Mouse (Mus musculus) stomach, embryonic 16.5 days (tissue): ENCODE measurements at regions not wholly inside any gene's neighbourhood (a gene's known extent, or its start where the extent isn't known, plus 50 kb on each side); places are given as distances from the start of the nearest gene placed in this dataset.
"Not testable (repeated sequence)": the region's sequence is repeated elsewhere in the genome, so short reads cannot be mapped to it uniquely, and the experiment has no call there.

ENCODE experiments used
- ATAC-seq: fragments of 200-750 bp; cut with Nextera tagmentation; 2 replicates; pipeline ENCODE4 v1.8.0; 2017; ENCODE audit warnings: moderate number of reproducible peaks, moderate TSS enrichment; ENCODE audit not compliant: insufficient read depth, low FRiP score
- H3K27ac ChIP-seq: fragments of 300-500 bp; sonication (generic); 2 replicates; pipeline ENCODE4 v1.5.1; 2014; ENCODE audit warnings: low read length
- H3K27me3 ChIP-seq: fragments of 300-500 bp; sonication (generic); 2 replicates; pipeline ENCODE4 v1.6.1; 2014; ENCODE audit warnings: low read length, control low read depth, mixed read lengths; ENCODE audit not compliant: control insufficient read depth, insufficient read depth
- H3K36me3 ChIP-seq: fragments of 300-500 bp; sonication (generic); 2 replicates; pipeline ENCODE4 v1.6.1; 2014; ENCODE audit warnings: low read length; ENCODE audit not compliant: control insufficient read depth, insufficient read depth
- H3K4me1 ChIP-seq: fragments of 300-500 bp; sonication (generic); 2 replicates; pipeline ENCODE4 v1.6.1; 2014; ENCODE audit warnings: low read length, control low read depth, mixed read lengths; ENCODE audit not compliant: control insufficient read depth, insufficient read depth
- H3K4me2 ChIP-seq: fragments of 300-500 bp; sonication (generic); 2 replicates; pipeline ENCODE4 v1.6.1; 2014; ENCODE audit warnings: low read depth, low read length, mixed read lengths
- H3K4me3 ChIP-seq: fragments of 300-500 bp; sonication (generic); replicated peaks from 2 replicates; pipeline ENCODE4 v1.5.1; 2014; ENCODE audit warnings: mild to moderate bottlenecking, low read length
- H3K9ac ChIP-seq: fragments of 300-500 bp; sonication (generic); 2 replicates; pipeline ENCODE4 v1.6.1; 2014; ENCODE audit warnings: low read length
- H3K9me3 ChIP-seq: fragments of 300-500 bp; sonication (generic); replicated peaks from 2 replicates; pipeline ENCODE4 v1.6.1; 2016; ENCODE audit warnings: low read length, control low read depth; ENCODE audit not compliant: control insufficient read depth
- WGBS: fragments of 180-500 bp; shearing (Covaris S2); extraction: QIAGEN DNeasy Blood & Tissue Kit; methylation state at CpG from one replicate; pipeline ENCODE4 v1.1.7; 2014; 5-methylcytosine and 5-hydroxymethylcytosine counted together

DNA sequence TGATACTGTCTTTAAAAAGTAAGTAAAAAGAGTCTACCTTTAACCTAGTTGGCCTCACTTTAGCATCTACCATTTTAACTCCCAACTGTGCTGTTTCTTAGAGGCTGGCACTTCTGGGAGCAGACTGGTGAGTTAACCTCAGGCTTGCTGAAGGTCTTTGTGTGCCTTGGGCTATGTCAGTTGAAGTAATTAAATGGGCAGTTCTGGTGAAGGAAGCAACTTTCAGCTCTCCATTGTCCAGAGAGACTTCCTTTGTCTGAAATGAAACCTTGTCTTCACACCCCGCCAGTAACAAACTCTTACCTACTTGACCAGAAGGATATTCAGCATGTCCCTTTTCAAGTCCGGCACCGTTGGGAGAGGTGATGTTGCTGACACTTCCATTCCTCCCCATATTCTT lies 55.5 kb downstream of the Zfp281 start:
- H3K4me1 ChIP-seq: peaks cover 4% of the 10 kb centered on the region; the same call in 1 of the 2 replicates
- 86% methylated on average over 3 of the region's 3 CpGs for WGBS
- no peaks in the 10 kb centered on the region for H3K27me3 ChIP-seq
- no peak for ATAC-seq
- no peak overlapping the region for H3K9ac ChIP-seq
- no peak overlapping the region for H3K27ac ChIP-seq
- H3K4me2 ChIP-seq: no peak overlapping the region
- no peaks in the 10 kb centered on the region for H3K36me3 ChIP-seq
- H3K9me3 ChIP-seq: no peaks in the 10 kb centered on the region
- no peak overlapping the region for H3K4me3 ChIP-seq

DNA sequence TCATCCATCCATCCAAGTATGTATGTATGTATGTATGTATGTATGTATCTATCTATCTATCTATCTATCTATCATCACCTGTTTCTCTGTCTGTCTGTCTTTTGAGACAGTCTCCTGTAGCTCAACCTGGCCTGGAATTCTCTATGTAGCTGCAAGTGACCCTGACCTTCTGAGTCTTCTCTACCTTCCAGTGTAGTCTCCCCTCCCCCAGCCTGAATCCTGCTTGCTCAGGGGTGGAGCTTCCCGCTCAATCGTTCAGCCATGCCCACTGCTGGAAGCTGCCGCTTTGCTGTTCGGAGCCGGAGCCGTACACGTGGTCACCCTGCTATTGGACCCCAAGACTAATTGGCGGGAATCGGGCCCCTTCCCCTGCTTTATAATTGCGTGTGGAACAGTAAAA lies 57.6 kb downstream of the Zfp281 start:
- H3K27me3 ChIP-seq, H3K36me3 ChIP-seq, ATAC-seq, H3K4me3 ChIP-seq, H3K4me1 ChIP-seq, H3K4me2 ChIP-seq, H3K27ac ChIP-seq, H3K9ac ChIP-seq, H3K9me3 ChIP-seq: not testable (repeated sequence)
- WGBS: 76% methylated on average over 10 of the region's 10 CpGs

DNA sequence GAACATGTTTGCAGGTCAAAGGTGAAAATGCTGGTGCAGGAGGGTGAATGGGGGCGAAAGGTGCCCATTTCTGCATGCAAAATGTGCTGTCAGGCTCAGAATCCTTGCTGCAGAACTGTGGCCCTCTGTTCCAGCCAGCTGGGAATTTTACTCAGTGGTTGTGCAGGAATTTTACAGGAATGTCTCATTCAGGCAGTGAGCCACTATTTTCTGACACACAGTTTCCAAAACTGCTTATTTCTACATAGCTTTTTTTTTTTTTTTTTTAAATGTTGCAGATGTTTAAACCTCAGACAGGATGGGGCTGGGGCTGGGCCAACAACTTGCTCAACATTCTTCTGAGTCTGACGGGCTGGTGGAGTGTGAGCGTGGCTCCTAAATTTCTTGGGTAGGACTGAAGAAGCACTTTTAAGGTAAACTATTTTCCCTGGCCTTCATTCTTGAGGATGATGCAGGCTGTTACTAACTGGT lies 58.4 kb downstream of the Zfp281 start:
- ATAC-seq: peak; percentile 62
- Histone ChIP-seq H3K4me1 (peaks cover 4% of the 10 kb centered on the region; the same call in 1 of the 2 replicates), H3K4me2 (peak overlapping the region; percentile 14; the same call in 1 of the 2 replicates), H3K9me3 (no peaks in the 10 kb centered on the region), H3K36me3 (no peaks in the 10 kb centered on the region), H3K4me3 (no peak overlapping the region), H3K9ac (no peak overlapping the region), H3K27me3 (no peaks in the 10 kb centered on the region), H3K27ac (0 out of 2 replicates have a peak overlapping the region, but pooled peaks have one; percentile 51)
- WGBS: 49% methylated on average over 3 of the region's 3 CpGs

DNA sequence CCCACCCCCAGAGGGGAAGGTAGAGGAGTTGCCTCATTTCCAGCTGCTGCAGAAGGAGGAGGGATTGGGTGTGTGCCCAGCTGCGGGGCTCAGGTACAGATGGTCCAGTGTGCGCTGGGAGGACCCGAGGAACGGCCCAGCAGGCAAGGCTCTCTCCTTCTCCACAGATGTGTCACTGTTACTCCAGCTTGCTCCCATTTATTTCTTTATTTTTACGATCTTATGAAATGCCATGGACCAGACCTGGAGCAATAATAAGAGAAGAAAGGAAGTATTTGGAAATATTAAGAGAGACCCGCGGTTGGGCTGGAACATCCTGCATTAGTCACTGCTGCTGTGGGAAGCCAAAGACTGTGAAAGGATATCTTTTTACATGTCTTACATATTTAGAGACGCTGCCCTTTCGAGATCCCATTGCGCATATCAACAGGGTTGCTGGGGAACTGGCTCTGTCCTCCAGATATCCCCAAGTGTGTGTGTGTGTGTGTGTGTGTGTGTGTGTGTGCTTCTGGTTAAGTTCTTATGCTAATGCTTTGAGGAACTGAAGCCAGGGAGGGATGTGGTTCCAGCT lies 58.9 kb downstream of the Zfp281 start:
- WGBS: 41% methylated on average over 10 of the region's 10 CpGs
- ATAC-seq: peak; percentile 61
- H3K4me2 ChIP-seq: peak overlapping the region; percentile 14; the same call in 1 of the 2 replicates
- H3K36me3 ChIP-seq: no peaks in the 10 kb centered on the region
- no peaks in the 10 kb centered on the region for H3K9me3 ChIP-seq
- no peaks in the 10 kb centered on the region for H3K27me3 ChIP-seq
- H3K4me1 ChIP-seq: peaks cover 4% of the 10 kb centered on the region; the same call in 1 of the 2 replicates
- H3K4me3 ChIP-seq: no peak overlapping the region
- 0 out of 2 replicates have a peak overlapping the region, but pooled peaks have one; percentile 51 for H3K27ac ChIP-seq
- H3K9ac ChIP-seq: no peak overlapping the region

DNA sequence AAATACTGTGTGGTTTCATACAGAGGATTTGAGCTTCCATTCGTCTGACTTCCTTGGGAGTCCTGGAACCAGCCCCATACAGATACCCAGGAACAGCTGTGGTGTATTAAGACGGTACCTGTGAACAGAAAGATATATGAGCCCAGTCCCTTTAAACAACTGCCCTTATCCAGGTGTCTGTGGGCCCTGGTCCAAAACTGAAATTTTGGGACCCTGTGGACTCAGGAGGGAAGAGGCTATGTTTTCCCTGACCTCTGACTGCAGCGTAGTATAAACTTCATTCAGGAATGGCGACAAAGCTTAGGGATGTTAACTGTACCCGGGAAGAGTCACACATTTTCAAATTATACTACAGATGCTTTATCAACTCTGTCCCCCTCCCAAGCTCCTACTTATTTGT lies 59.8 kb downstream of the Zfp281 start:
- no peaks in the 10 kb centered on the region for H3K27me3 ChIP-seq
- WGBS: 72% methylated on average over 5 of the region's 5 CpGs
- H3K4me2 ChIP-seq: no peak overlapping the region
- H3K27ac ChIP-seq: no peak overlapping the region
- no peak overlapping the region for H3K9ac ChIP-seq
- no peaks in the 10 kb centered on the region for H3K36me3 ChIP-seq
- no peak overlapping the region for H3K4me3 ChIP-seq
- H3K4me1 ChIP-seq: peaks cover 4% of the 10 kb centered on the region; the same call in 1 of the 2 replicates
- no peaks in the 10 kb centered on the region for H3K9me3 ChIP-seq
- no peak for ATAC-seq

DNA sequence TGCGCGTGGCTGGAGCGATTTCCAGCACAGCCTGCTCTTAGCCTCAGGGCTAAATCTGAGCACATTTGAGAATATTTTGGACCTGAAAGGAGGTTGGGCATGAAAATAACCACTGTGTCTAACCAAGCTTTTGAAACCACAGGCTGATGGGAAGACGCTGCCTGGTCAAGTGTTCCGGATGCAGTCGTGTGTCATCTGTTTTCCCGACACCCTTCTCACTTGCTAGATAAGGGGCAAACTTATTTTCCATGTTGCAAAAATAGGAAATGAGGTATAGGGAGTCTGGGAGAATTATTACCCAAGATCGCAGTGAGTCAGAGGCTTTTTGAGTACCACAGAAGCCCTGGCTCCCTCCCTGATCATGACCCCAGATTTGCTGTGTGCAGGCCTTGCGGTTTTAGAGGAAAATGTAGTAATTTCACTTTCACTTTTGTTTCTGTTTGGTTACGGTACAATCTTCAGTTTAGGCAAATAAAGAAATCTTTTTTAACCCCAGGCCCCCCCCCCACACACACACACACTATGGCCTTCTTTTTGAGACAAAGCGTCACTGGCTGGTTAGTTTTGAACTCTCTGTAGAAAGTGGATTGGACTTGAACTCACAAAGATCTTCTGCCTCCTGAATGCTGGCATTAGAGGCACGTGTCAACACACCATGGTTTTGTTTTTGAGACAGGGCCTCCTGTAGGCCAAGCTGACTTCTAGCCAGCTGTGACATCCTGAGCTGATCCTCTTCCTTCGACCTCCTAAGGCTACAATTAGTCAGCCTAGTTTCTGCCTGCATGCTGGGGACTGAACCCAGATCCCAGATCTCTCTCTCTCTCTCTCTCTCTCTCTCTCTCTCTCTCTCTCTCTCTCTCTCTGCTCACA lies 60.7 kb downstream of the Zfp281 start:
- Histone ChIP-seq H3K4me1 (peaks cover 4% of the 10 kb centered on the region; the same call in 1 of the 2 replicates), H3K4me3 (no peak overlapping the region), H3K9me3 (no peaks in the 10 kb centered on the region), H3K27ac (0 out of 2 replicates have a peak overlapping the region, but pooled peaks have one; percentile 26), H3K27me3 (no peaks in the 10 kb centered on the region), H3K9ac (0 out of 2 replicates have a peak overlapping the region, but pooled peaks have one; percentile 44), H3K4me2 (peak overlapping the region; percentile 23; the same call in 1 of the 2 replicates), H3K36me3 (no peaks in the 10 kb centered on the region)
- ATAC-seq: no peak
- 59% methylated on average over 13 of the region's 13 CpGs for WGBS

DNA sequence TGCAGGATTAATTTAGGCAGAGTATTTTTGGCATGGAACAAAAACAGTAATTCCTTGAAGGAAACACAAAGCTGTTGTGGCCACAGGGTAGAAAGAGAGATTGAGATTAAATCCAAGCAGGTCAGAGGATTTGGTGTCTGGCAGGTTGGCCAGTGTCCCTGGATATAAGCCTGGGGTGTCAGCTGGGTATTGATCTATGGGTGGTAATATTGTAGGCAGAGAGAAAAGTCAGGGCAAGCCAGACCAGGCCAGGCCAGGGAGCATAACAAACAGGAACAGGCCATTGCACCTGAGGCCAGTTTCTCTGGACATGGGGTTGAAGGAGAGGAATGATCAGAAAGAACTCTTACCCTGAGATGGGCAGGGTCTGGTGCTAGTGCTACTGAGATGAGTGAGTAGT lies 61.8 kb downstream of the Zfp281 start:
- no peak for ATAC-seq
- Histone ChIP-seq H3K27me3 (no peaks in the 10 kb centered on the region), H3K4me3 (no peak overlapping the region), H3K36me3 (no peaks in the 10 kb centered on the region), H3K4me1 (peaks cover 4% of the 10 kb centered on the region; the same call in 1 of the 2 replicates), H3K9me3 (no peaks in the 10 kb centered on the region), H3K4me2 (no peak overlapping the region), H3K9ac (no peak overlapping the region), H3K27ac (no peak overlapping the region)

DNA sequence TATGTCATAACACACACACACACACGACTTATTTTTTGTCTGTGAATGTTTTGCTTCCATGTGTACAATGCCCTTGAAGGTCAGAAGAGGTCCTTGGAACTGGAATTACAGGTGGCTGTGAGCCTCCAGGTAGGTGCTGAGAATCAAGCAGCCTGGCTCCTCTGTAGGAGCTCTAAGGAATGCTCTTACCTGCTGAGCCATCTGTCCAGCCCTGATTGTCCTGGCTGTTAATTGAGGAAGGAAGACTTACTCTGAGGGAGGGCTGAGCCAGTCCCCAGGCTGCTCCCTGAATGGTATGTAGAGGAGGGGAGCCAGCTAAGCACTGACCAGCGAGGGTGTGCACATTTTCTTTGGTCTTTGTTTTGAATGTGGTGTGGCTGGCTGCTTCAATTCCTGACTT lies 65.4 kb downstream of the Zfp281 start:
- Histone ChIP-seq H3K4me2 (no peak overlapping the region), H3K4me3 (no peak overlapping the region), H3K36me3 (no peaks in the 10 kb centered on the region), H3K27me3 (no peaks in the 10 kb centered on the region), H3K9me3 (no peaks in the 10 kb centered on the region), H3K9ac (no peak overlapping the region), H3K27ac (no peak overlapping the region), H3K4me1 (no peaks in the 10 kb centered on the region)
- ATAC-seq: no peak
- 37% methylated on average over 2 of the region's 2 CpGs for WGBS

DNA sequence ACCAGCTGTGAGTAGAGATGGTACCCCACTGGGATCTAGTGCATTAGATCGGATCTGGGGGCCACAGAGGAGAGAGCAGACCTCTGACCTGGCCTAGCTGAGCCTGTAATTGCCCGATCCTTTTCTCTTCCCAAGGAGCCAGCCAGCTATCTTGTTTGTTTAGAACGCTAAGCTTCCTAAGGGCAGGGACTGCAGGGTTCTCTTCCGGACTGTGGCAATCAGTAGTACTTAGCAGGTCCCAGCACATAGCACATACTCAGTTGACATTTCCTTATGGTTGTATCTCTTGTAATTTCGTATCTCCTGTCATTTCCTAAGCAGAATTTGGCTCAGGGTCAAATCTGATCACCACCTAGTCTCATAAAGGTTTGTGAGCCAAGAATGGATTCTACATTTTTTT lies 68.7 kb downstream of the Zfp281 start:
- Histone ChIP-seq H3K9me3 (no peaks in the 10 kb centered on the region), H3K4me2 (no peak overlapping the region), H3K36me3 (no peaks in the 10 kb centered on the region), H3K9ac (no peak overlapping the region), H3K4me3 (no peak overlapping the region), H3K4me1 (peaks cover 11% of the 10 kb centered on the region), H3K27me3 (no peaks in the 10 kb centered on the region), H3K27ac (no peak overlapping the region)
- ATAC-seq: no peak
- 55% methylated on average over 5 of the region's 5 CpGs for WGBS
